ENCODE assay signal across 11 mouse cellular contexts in genomic region chr1:182108397-182109099, GRCm38 (mm10). TPM values are rescaled to one million over a fixed set of nuclear protein-coding genes. Genes with fewer than 3 reads are reported as not detected.
A peak's percentile ranks its signal among the peaks of the same experiment; 100 is the strongest.
DNase-seq lines count a peak whose midpoint lies in the region; ATAC-seq lines count a peak whose summit lies in the region.
"Had no signal": no experiment of that assay in that cellular context is flagged by ENCODE, and none has a peak within 500 bp of the region (broad histone marks: within the 10 kb centered on the region; RNA-seq: fewer than 3 reads in every experiment).

No protein-coding gene starts in this region.

- no peak overlapping the region for H3K9ac ChIP-seq in heart, embryonic 11.5 days (ENCODE audit: low read depth, low read length)
- no peak overlapping the region for H3K9ac ChIP-seq in midbrain, embryonic 15.5 days
- no peak overlapping the region for H3K9ac ChIP-seq in neural tube, embryonic 15.5 days (replicated peaks)
- H3K9ac ChIP-seq: midbrain, embryonic 12.5 days had no signal

- no peaks in the 10 kb centered on the region for H3K36me3 ChIP-seq in heart, embryonic 11.5 days (ENCODE audit: control insufficient read depth, insufficient read depth, low read length)
- no peaks in the 10 kb centered on the region for H3K36me3 ChIP-seq in midbrain, embryonic 15.5 days (replicated peaks)
- H3K36me3 ChIP-seq in neural tube, embryonic 15.5 days = no peaks in the 10 kb centered on the region
- H3K36me3 ChIP-seq: midbrain, embryonic 12.5 days had no signal

- H3K27ac ChIP-seq in heart, embryonic 11.5 days (ENCODE audit: low read depth, low read length) = peak overlapping the region; percentile 50; the same call in 1 of the 2 replicates
- H3K27ac ChIP-seq in midbrain, embryonic 15.5 days = no peak overlapping the region
- H3K27ac ChIP-seq in neural tube, embryonic 15.5 days (replicated peaks) = no peak overlapping the region
- H3K27ac ChIP-seq: midbrain, embryonic 12.5 days had no signal

- no peak overlapping the region for H3K4me2 ChIP-seq in heart, embryonic 11.5 days
- no peak overlapping the region for H3K4me2 ChIP-seq in midbrain, embryonic 15.5 days
- no peak overlapping the region for H3K4me2 ChIP-seq in neural tube, embryonic 15.5 days
- H3K4me2 ChIP-seq: midbrain, embryonic 12.5 days had no signal

- peak; percentile 84 for ATAC-seq in CD4-positive, CD25-positive, alpha-beta regulatory T cell, adult 4 months
- no peak for ATAC-seq in heart, embryonic 11.5 days (replicated peaks; ENCODE audit: insufficient number of reproducible peaks, low FRiP score, low TSS enrichment)
- ATAC-seq in midbrain, embryonic 15.5 days (replicated peaks) = no peak
- no peak for ATAC-seq in neural tube, embryonic 15.5 days (ENCODE audit: low FRiP score)

- no peaks in the 10 kb centered on the region for H3K9me3 ChIP-seq in heart, embryonic 11.5 days (replicated peaks; ENCODE audit: control insufficient read depth, low read length)
- no peaks in the 10 kb centered on the region for H3K9me3 ChIP-seq in midbrain, embryonic 15.5 days
- no peaks in the 10 kb centered on the region for H3K9me3 ChIP-seq in neural tube, embryonic 15.5 days (replicated peaks)
- H3K9me3 ChIP-seq: midbrain, embryonic 12.5 days had no signal

- WGBS in heart, embryonic 11.5 days (ENCODE audit: insufficient replicate concordance) = 71% methylated on average over 13 of the region's 13 CpGs
- 83% methylated on average over 13 of the region's 13 CpGs for WGBS in midbrain, embryonic 15.5 days
- 71% methylated on average over 13 of the region's 13 CpGs for WGBS in neural tube, embryonic 15.5 days

- H3K4me1 ChIP-seq in heart, embryonic 11.5 days (ENCODE audit: control insufficient read depth, insufficient read depth, low read length) = peaks cover 37% of the 10 kb centered on the region
- peaks cover 1% of the 10 kb centered on the region; the same call in 1 of the 2 replicates for H3K4me1 ChIP-seq in midbrain, embryonic 15.5 days
- peaks cover 10% of the 10 kb centered on the region for H3K4me1 ChIP-seq in neural tube, embryonic 15.5 days

- DNase-seq in 3134 (ENCODE audit: extremely low read depth, insufficient read length, low spot score) = peak; percentile 42
- DNase-seq in lung, postnatal 25 days (ENCODE audit: low spot score) = peak; percentile 48
- DNase-seq in layer of hippocampus, adult 9-10 months (ENCODE audit: low spot score) = no peak
- no peak for DNase-seq in cerebellum, adult 11 months
- DNase-seq: kidney, postnatal 36 days had no signal

- no peak overlapping the region for H3K4me3 ChIP-seq in heart, embryonic 11.5 days (ENCODE audit: low read depth, low read length)
- no peak overlapping the region for H3K4me3 ChIP-seq in midbrain, embryonic 15.5 days
- no peak overlapping the region for H3K4me3 ChIP-seq in neural tube, embryonic 15.5 days (replicated peaks)
- H3K4me3 ChIP-seq: midbrain, embryonic 12.5 days had no signal

- no peaks in the 10 kb centered on the region for H3K27me3 ChIP-seq in heart, embryonic 11.5 days (ENCODE audit: control insufficient read depth, insufficient read depth, low read length)
- H3K27me3 ChIP-seq in midbrain, embryonic 15.5 days (replicated peaks) = no peaks in the 10 kb centered on the region
- no peaks in the 10 kb centered on the region for H3K27me3 ChIP-seq in neural tube, embryonic 15.5 days (replicated peaks)

RNA-seq across cellular contexts. Expression of gene Srp9, which starts 16.0 kb away (rescaled TPM):
- polyA plus RNA-seq in CD4-positive, CD25-positive, alpha-beta regulatory T cell, adult 4 months (2017; shearing (Covaris generic)) = 100 to 1,000 TPM; 114 to 148 TPM
- 122 and 124 TPM in 2 replicates for polyA plus RNA-seq in heart, embryonic 11.5 days (2014; fragmentation: Nextera tagmentation; extraction: Ambion mirVana)
- polyA plus RNA-seq in midbrain, embryonic 15.5 days (2015; fragmentation: Nextera tagmentation; extraction: Ambion mirVana) = 125 and 128 TPM in 2 replicates
- 132 and 140 TPM in 2 replicates for polyA plus RNA-seq in neural tube, embryonic 15.5 days (2015; fragmentation: Nextera tagmentation; extraction: Ambion mirVana)

RNA-seq across cellular contexts. Expression of gene Vmn1r1, which starts 55.7 kb away (rescaled TPM):
- polyA plus RNA-seq in CD4-positive, CD25-positive, alpha-beta regulatory T cell, adult 4 months (2017; shearing (Covaris generic)) = under 1 TPM in 1 of 2 experiments, not detected in 1; 0.11 TPM
- not detected in 2 replicates for polyA plus RNA-seq in heart, embryonic 11.5 days (2014; fragmentation: Nextera tagmentation; extraction: Ambion mirVana)
- polyA plus RNA-seq in midbrain, embryonic 15.5 days (2015; fragmentation: Nextera tagmentation; extraction: Ambion mirVana) = not detected in 2 replicates
- not detected in 2 replicates for polyA plus RNA-seq in neural tube, embryonic 15.5 days (2015; fragmentation: Nextera tagmentation; extraction: Ambion mirVana)
- polyA plus RNA-seq: gonadal fat pad, adult 2 months; midbrain, embryonic 12.5 days had no signal

Comparison
In these comparisons a context has a peak if more than half of its experiments do, and no peak if none do; other contexts are left out.
1. DNase-seq: peak in 3134 (single experiment) and lung, postnatal 25 days (single experiment); none in layer of hippocampus, adult 9-10 months (single experiment) and cerebellum, adult 11 months (single experiment).